In the genomic region with DNA sequence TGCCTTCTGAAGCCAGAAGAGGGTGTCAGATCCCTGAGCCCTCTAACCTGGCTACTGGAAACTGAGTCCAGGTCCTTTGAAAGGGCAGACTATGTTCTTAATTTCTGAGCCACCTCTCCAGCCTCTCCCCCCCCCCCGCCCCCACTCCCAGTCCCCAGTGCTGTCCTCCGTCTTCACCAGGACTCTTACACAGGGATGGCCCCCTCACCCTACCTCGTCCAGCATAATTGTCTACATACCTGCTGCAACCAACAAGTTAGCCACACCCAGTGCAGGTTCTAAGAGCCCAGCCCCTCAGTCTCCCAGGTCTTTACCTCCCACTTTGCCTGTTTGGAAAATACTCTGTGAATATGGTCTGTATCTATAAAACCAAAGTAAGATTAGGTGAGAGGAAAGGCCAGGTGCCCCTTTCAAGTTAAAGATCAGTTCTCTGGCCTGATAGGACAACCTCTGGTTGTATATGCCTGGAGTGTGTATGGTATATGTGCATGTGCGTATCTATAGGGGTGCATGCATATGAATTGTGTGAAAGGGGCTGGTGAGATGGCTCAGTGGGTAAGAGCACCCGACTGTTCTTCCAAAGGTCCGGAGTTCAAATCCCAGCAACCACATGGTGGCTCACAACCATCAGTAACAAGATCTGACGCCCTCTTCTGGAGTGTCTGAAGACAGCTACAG, we compare ENCODE assay signal across 13 mouse cellular contexts. TPM values are rescaled to one million over a fixed set of nuclear protein-coding genes. Genes with fewer than 3 reads are reported as not detected.
DNase-seq lines count a peak whose midpoint lies in the region; ATAC-seq and TF ChIP-seq lines count a peak whose summit lies in the region.
"Had no signal": no experiment of that assay in that cellular context is flagged by ENCODE, and none has a peak within 500 bp of the region (broad histone marks: within the 10 kb centered on the region; RNA-seq: fewer than 3 reads in every experiment).

No protein-coding gene starts in this region.

- H3K4me3 ChIP-seq in heart, embryonic 11.5 days (ENCODE audit: low read depth, low read length), result no peak overlapping the region
- H3K4me3 ChIP-seq in lung, embryonic 16.5 days (ENCODE audit: low read length), result no peak overlapping the region
- H3K4me3 ChIP-seq in embryonic facial prominence, embryonic 12.5 days, result no peak overlapping the region
- no peak overlapping the region for H3K4me3 ChIP-seq in stomach, postnatal 0 days (ENCODE audit: low read depth, low read length)
- H3K4me3 ChIP-seq: embryonic facial prominence, embryonic 15.5 days had no signal

- peaks cover 24% of the 10 kb centered on the region for H3K4me1 ChIP-seq in heart, embryonic 11.5 days (ENCODE audit: control insufficient read depth, insufficient read depth, low read length)
- peaks cover 18% of the 10 kb centered on the region for H3K4me1 ChIP-seq in lung, embryonic 16.5 days (replicated peaks; ENCODE audit: control insufficient read depth, insufficient read depth, low read length)
- peaks cover 20% of the 10 kb centered on the region for H3K4me1 ChIP-seq in embryonic facial prominence, embryonic 12.5 days
- no peaks in the 10 kb centered on the region for H3K4me1 ChIP-seq in stomach, postnatal 0 days (replicated peaks; ENCODE audit: control insufficient read depth, insufficient read depth)

- H3K27ac ChIP-seq in heart, embryonic 11.5 days (ENCODE audit: low read depth, low read length), result no peak overlapping the region
- H3K27ac ChIP-seq in lung, embryonic 16.5 days (ENCODE audit: low read length), result no peak overlapping the region; the same call in 1 of the 2 replicates
- H3K27ac ChIP-seq in embryonic facial prominence, embryonic 12.5 days, result peak overlapping the region; percentile 19; the same call in 1 of the 2 replicates
- H3K27ac ChIP-seq in stomach, postnatal 0 days (replicated peaks), result no peak overlapping the region

- no peaks in the 10 kb centered on the region for H3K36me3 ChIP-seq in heart, embryonic 11.5 days (ENCODE audit: control insufficient read depth, insufficient read depth, low read length)
- no peaks in the 10 kb centered on the region for H3K36me3 ChIP-seq in lung, embryonic 16.5 days (ENCODE audit: control insufficient read depth, insufficient read depth, low read length)
- H3K36me3 ChIP-seq in embryonic facial prominence, embryonic 12.5 days, result no peaks in the 10 kb centered on the region
- H3K36me3 ChIP-seq in stomach, postnatal 0 days (ENCODE audit: control insufficient read depth, insufficient read depth, low read length), result no peaks in the 10 kb centered on the region
- H3K36me3 ChIP-seq: embryonic facial prominence, embryonic 15.5 days had no signal

- peak overlapping the region; percentile 47 for H3K4me2 ChIP-seq in heart, embryonic 11.5 days
- no peak overlapping the region for H3K4me2 ChIP-seq in lung, embryonic 16.5 days (ENCODE audit: low read depth, low read length)
- peak overlapping the region; percentile 29 for H3K4me2 ChIP-seq in embryonic facial prominence, embryonic 12.5 days (replicated peaks)
- H3K4me2 ChIP-seq in stomach, postnatal 0 days (replicated peaks; ENCODE audit: low read depth), result no peak overlapping the region

- DNase-seq in heart, postnatal 4 days, result no peak
- no peak for DNase-seq in lung, postnatal 4 days
- DNase-seq in stomach, postnatal 0 days (ENCODE audit: low spot score), result no peak
- no peak for DNase-seq in urinary bladder, postnatal 14 days (ENCODE audit: low spot score)
- DNase-seq: adrenal gland, postnatal 14 days; gastrocnemius, postnatal 36 days; heart, postnatal 10 days; right cerebral cortex, postnatal 25 days had no signal

- H3K9me3 ChIP-seq in heart, embryonic 11.5 days (replicated peaks; ENCODE audit: control insufficient read depth, low read length), result no peaks in the 10 kb centered on the region
- no peaks in the 10 kb centered on the region for H3K9me3 ChIP-seq in lung, embryonic 16.5 days (ENCODE audit: control insufficient read depth, low read length)
- H3K9me3 ChIP-seq in embryonic facial prominence, embryonic 12.5 days, result no peaks in the 10 kb centered on the region
- H3K9me3 ChIP-seq in stomach, postnatal 0 days (ENCODE audit: control insufficient read depth, low read length), result no peaks in the 10 kb centered on the region
- H3K9me3 ChIP-seq: embryonic facial prominence, embryonic 15.5 days had no signal

- ATAC-seq in heart, embryonic 11.5 days (replicated peaks; ENCODE audit: insufficient number of reproducible peaks, low FRiP score, low TSS enrichment), result no peak
- ATAC-seq in lung, embryonic 16.5 days (ENCODE audit: low read depth), result no peak
- no peak for ATAC-seq in embryonic facial prominence, embryonic 12.5 days (ENCODE audit: insufficient number of reproducible peaks, insufficient read depth, low FRiP score, low TSS enrichment)
- no peak for ATAC-seq in stomach, postnatal 0 days (ENCODE audit: low FRiP score, low TSS enrichment)
- ATAC-seq: intestine, postnatal 0 days had no signal

- 67% methylated on average over 7 of the region's 7 CpGs for WGBS in heart, embryonic 11.5 days (ENCODE audit: insufficient replicate concordance)
- 67% methylated on average over 7 of the region's 7 CpGs for WGBS in lung, embryonic 16.5 days
- 71% methylated on average over 7 of the region's 7 CpGs for WGBS in embryonic facial prominence, embryonic 12.5 days
- 70% methylated on average over 7 of the region's 7 CpGs for WGBS in stomach, postnatal 0 days

- peak; percentile 27; the same call in 1 of the 2 replicates for TF ChIP-seq CTCF in stomach, postnatal 0 days (IDR thresholded peaks at IDR 0.05; ENCODE audit: low read depth)

- no peak overlapping the region for H3K9ac ChIP-seq in heart, embryonic 11.5 days (ENCODE audit: low read depth, low read length)
- 0 out of 2 replicates have a peak overlapping the region, but pooled peaks have one; percentile 8 for H3K9ac ChIP-seq in lung, embryonic 16.5 days (ENCODE audit: low read length)
- no peak overlapping the region for H3K9ac ChIP-seq in embryonic facial prominence, embryonic 12.5 days
- H3K9ac ChIP-seq in stomach, postnatal 0 days (ENCODE audit: low read length), result no peak overlapping the region
- H3K9ac ChIP-seq: embryonic facial prominence, embryonic 15.5 days had no signal

- no peaks in the 10 kb centered on the region for H3K27me3 ChIP-seq in heart, embryonic 11.5 days (ENCODE audit: control insufficient read depth, insufficient read depth, low read length)
- H3K27me3 ChIP-seq in lung, embryonic 16.5 days (ENCODE audit: control insufficient read depth, insufficient read depth, low read depth, low read length), result no peaks in the 10 kb centered on the region
- H3K27me3 ChIP-seq in embryonic facial prominence, embryonic 12.5 days, result no peaks in the 10 kb centered on the region
- no peaks in the 10 kb centered on the region for H3K27me3 ChIP-seq in stomach, postnatal 0 days (ENCODE audit: control insufficient read depth, insufficient read depth, low read length)
- H3K27me3 ChIP-seq: embryonic facial prominence, embryonic 15.5 days had no signal

- no peak for TF ChIP-seq EP300 in stomach, postnatal 0 days (optimal IDR thresholded peaks at IDR 0.05)

RNA-seq across cellular contexts. Expression of a gene that starts 21.9 kb away (rescaled TPM):
- polyA plus RNA-seq in heart, embryonic 11.5 days (2014; fragmentation: Nextera tagmentation; extraction: Ambion mirVana), result 52.3 and 55.9 TPM in 2 replicates
- 10 to 100 TPM; 33.3 to 35.5 TPM for total RNA-seq in heart, postnatal 4 days (2021)
- polyA plus RNA-seq in lung, embryonic 16.5 days (2015; fragmentation: Nextera tagmentation; extraction: Ambion mirVana), result 83.2 and 87.4 TPM in 2 replicates
- 94.5 and 97.0 TPM in 2 replicates for polyA plus RNA-seq in embryonic facial prominence, embryonic 12.5 days (2016; fragmentation: Nextera tagmentation; extraction: Ambion mirVana)
- polyA plus RNA-seq in stomach, postnatal 0 days (2015; fragmentation: Nextera tagmentation; extraction: Ambion mirVana), result 82.8 and 86.6 TPM in 2 replicates

RNA-seq across cellular contexts. Expression of a gene that starts 45.4 kb away (rescaled TPM):
- 49.7 and 51.6 TPM in 2 replicates for polyA plus RNA-seq in heart, embryonic 11.5 days (2014; fragmentation: Nextera tagmentation; extraction: Ambion mirVana)
- total RNA-seq in heart, postnatal 4 days (2021), result 10 to 100 TPM; 47.4 to 48.8 TPM
- polyA plus RNA-seq in lung, embryonic 16.5 days (2015; fragmentation: Nextera tagmentation; extraction: Ambion mirVana), result 54.7 and 58.8 TPM in 2 replicates
- polyA plus RNA-seq in embryonic facial prominence, embryonic 12.5 days (2016; fragmentation: Nextera tagmentation; extraction: Ambion mirVana), result 71.2 and 73.6 TPM in 2 replicates
- 45.1 and 49.9 TPM in 2 replicates for polyA plus RNA-seq in stomach, postnatal 0 days (2015; fragmentation: Nextera tagmentation; extraction: Ambion mirVana)

RNA-seq across cellular contexts. Expression of a gene that starts 46.9 kb away (rescaled TPM):
- 19.1 and 19.6 TPM in 2 replicates for polyA plus RNA-seq in heart, embryonic 11.5 days (2014; fragmentation: Nextera tagmentation; extraction: Ambion mirVana)
- total RNA-seq in heart, postnatal 4 days (2021), result 10 to 100 TPM; 65.0 to 68.7 TPM
- polyA plus RNA-seq in lung, embryonic 16.5 days (2015; fragmentation: Nextera tagmentation; extraction: Ambion mirVana), result 16.9 and 19.5 TPM in 2 replicates
- polyA plus RNA-seq in embryonic facial prominence, embryonic 12.5 days (2016; fragmentation: Nextera tagmentation; extraction: Ambion mirVana), result 19.4 and 20.8 TPM in 2 replicates
- polyA plus RNA-seq in stomach, postnatal 0 days (2015; fragmentation: Nextera tagmentation; extraction: Ambion mirVana), result 6.8 and 8.3 TPM in 2 replicates

Comparison
In these comparisons a context has a peak if more than half of its experiments do, and no peak if none do; other contexts are left out.
1. H3K4me2 ChIP-seq: peak in heart, embryonic 11.5 days (single experiment) and embryonic facial prominence, embryonic 12.5 days (single experiment); none in lung, embryonic 16.5 days (single experiment) and stomach, postnatal 0 days (single experiment).